Mouse (Mus musculus): ENCODE measurements around the gene Gm29666. TPM values are rescaled to one million over a fixed set of nuclear protein-coding genes. Genes with fewer than 3 reads are reported as not detected.

Gm29666 gene
- 0.71 and 0.87 TPM in 2 replicates for polyA plus RNA-seq (2015; fragmentation: Nextera tagmentation; extraction: Ambion mirVana)

- Histone ChIP-seq H3K9me3 (no peaks in the 10 kb centered on the region), H3K9ac (replicated peaks) (no peak within 1 kb of the TSS), H3K4me3 (replicated peaks) (no peak within 1 kb of the TSS), H3K27ac (no peak within 1 kb of the TSS), H3K36me3 (no peaks in the 10 kb centered on the region; the same call in 1 of the 2 replicates), H3K4me2 (replicated peaks) (no peak within 1 kb of the TSS), H3K27me3 (peaks cover 5% of the 10 kb centered on the region; the same call in 1 of the 2 replicates), H3K4me1 (replicated peaks) (peaks cover 19% of the 10 kb centered on the region)
- ATAC-seq, result no peak
- WGBS, result 92% methylated on average over 3 of the region's 3 CpGs
Observed at GRCm38 (mm10) chr15:84919938-84920337, at the start of gene Gm29666. Gene Gm29666 (minus strand): TSS chr15:84920038.

GRCm38 (mm10) chr15:84968534-84968933 lies 48.7 kb upstream of the Gm29666 start:
- H3K4me2 ChIP-seq (replicated peaks), result no peak overlapping the region
- no peak overlapping the region for H3K9ac ChIP-seq (replicated peaks)
- 92% methylated on average over 4 of the region's 4 CpGs for WGBS
- peaks cover 13% of the 10 kb centered on the region for H3K4me1 ChIP-seq (replicated peaks)
- no peaks in the 10 kb centered on the region for H3K9me3 ChIP-seq
- H3K27ac ChIP-seq, result no peak overlapping the region
- no peaks in the 10 kb centered on the region for H3K27me3 ChIP-seq
- peaks cover 6% of the 10 kb centered on the region; the same call in 1 of the 2 replicates for H3K36me3 ChIP-seq
- ATAC-seq, result no peak
- H3K4me3 ChIP-seq (replicated peaks), result no peak overlapping the region

GRCm38 (mm10) chr15:84965575-84966360 lies 45.9 kb upstream of the Gm29666 start:
- Histone ChIP-seq H3K27me3 (no peaks in the 10 kb centered on the region), H3K36me3 (peaks cover 6% of the 10 kb centered on the region; the same call in 1 of the 2 replicates), H3K9me3 (no peaks in the 10 kb centered on the region), H3K9ac (replicated peaks) (no peak overlapping the region), H3K4me1 (replicated peaks) (peaks cover 7% of the 10 kb centered on the region), H3K4me2 (replicated peaks) (no peak overlapping the region), H3K4me3 (replicated peaks) (no peak overlapping the region), H3K27ac (no peak overlapping the region)
- ATAC-seq, result no peak
- WGBS, result 66% methylated on average over 7 of the region's 7 CpGs

- Histone ChIP-seq H3K4me1 (replicated peaks) (peaks cover 15% of the 10 kb centered on the region), H3K27me3 (no peaks in the 10 kb centered on the region), H3K27ac (no peak overlapping the region), H3K36me3 (peaks cover 6% of the 10 kb centered on the region), H3K9ac (replicated peaks) (no peak overlapping the region), H3K4me2 (replicated peaks) (no peak overlapping the region), H3K9me3 (no peaks in the 10 kb centered on the region), H3K4me3 (replicated peaks) (no peak overlapping the region)
- ATAC-seq, result no peak
- 88% methylated on average over 5 of the region's 5 CpGs for WGBS
Observed at GRCm38 (mm10) chr15:84964771-84965170, 44.9 kb upstream of the Gm29666 start.

GRCm38 (mm10) chr15:84962518-84962917 lies 42.7 kb upstream of the Gm29666 start:
- Histone ChIP-seq H3K4me3 (replicated peaks) (no peak overlapping the region), H3K4me1 (replicated peaks) (peaks cover 34% of the 10 kb centered on the region), H3K27me3 (no peaks in the 10 kb centered on the region), H3K4me2 (replicated peaks) (no peak overlapping the region), H3K27ac (no peak overlapping the region), H3K9me3 (no peaks in the 10 kb centered on the region), H3K9ac (replicated peaks) (no peak overlapping the region), H3K36me3 (peaks cover 19% of the 10 kb centered on the region)
- 95% methylated on average over 2 of the region's 2 CpGs for WGBS
- ATAC-seq, result no peak

- ATAC-seq, result 0 out of 2 replicates have a peak, but pooled peaks have one; percentile 40
- peak overlapping the region; percentile 36 for H3K4me2 ChIP-seq (replicated peaks)
- peaks cover 33% of the 10 kb centered on the region for H3K36me3 ChIP-seq
- peak overlapping the region; percentile 52; the same call in 1 of the 2 replicates for H3K9ac ChIP-seq (replicated peaks)
- no peaks in the 10 kb centered on the region for H3K27me3 ChIP-seq
- peak overlapping the region; percentile 65 for H3K27ac ChIP-seq
- H3K4me3 ChIP-seq (replicated peaks), result no peak overlapping the region
- WGBS, result 18% methylated on average over 8 of the region's 8 CpGs
- H3K9me3 ChIP-seq, result no peaks in the 10 kb centered on the region
- peaks cover 34% of the 10 kb centered on the region for H3K4me1 ChIP-seq (replicated peaks)
Observed at GRCm38 (mm10) chr15:84960692-84961091, 40.9 kb upstream of the Gm29666 start.

GRCm38 (mm10) chr15:84959891-84960290 lies 40.1 kb upstream of the Gm29666 start:
- H3K27me3 ChIP-seq, result no peaks in the 10 kb centered on the region
- no peak overlapping the region for H3K9ac ChIP-seq (replicated peaks)
- H3K36me3 ChIP-seq, result peaks cover 41% of the 10 kb centered on the region
- H3K4me2 ChIP-seq (replicated peaks), result no peak overlapping the region
- H3K27ac ChIP-seq, result 0 out of 2 replicates have a peak overlapping the region, but pooled peaks have one; percentile 65
- no peak for ATAC-seq
- H3K9me3 ChIP-seq, result no peaks in the 10 kb centered on the region
- peaks cover 33% of the 10 kb centered on the region for H3K4me1 ChIP-seq (replicated peaks)
- WGBS, result 87% methylated on average over 6 of the region's 6 CpGs
- H3K4me3 ChIP-seq (replicated peaks), result no peak overlapping the region

- peaks cover 33% of the 10 kb centered on the region for H3K4me1 ChIP-seq (replicated peaks)
- no peak overlapping the region for H3K4me3 ChIP-seq (replicated peaks)
- ATAC-seq, result no peak
- no peak overlapping the region for H3K27ac ChIP-seq
- no peaks in the 10 kb centered on the region for H3K9me3 ChIP-seq
- no peaks in the 10 kb centered on the region for H3K27me3 ChIP-seq
- WGBS, result 92% methylated on average over 3 of the region's 3 CpGs
- H3K4me2 ChIP-seq (replicated peaks), result no peak overlapping the region
- H3K36me3 ChIP-seq, result peaks cover 55% of the 10 kb centered on the region
- peak overlapping the region; percentile 10; the same call in 1 of the 2 replicates for H3K9ac ChIP-seq (replicated peaks)
Observed at GRCm38 (mm10) chr15:84958331-84958730, 38.5 kb upstream of the Gm29666 start.

- no peaks in the 10 kb centered on the region for H3K9me3 ChIP-seq
- H3K27me3 ChIP-seq, result no peaks in the 10 kb centered on the region
- H3K4me1 ChIP-seq (replicated peaks), result peaks cover 33% of the 10 kb centered on the region
- peaks cover 60% of the 10 kb centered on the region for H3K36me3 ChIP-seq
- H3K4me2 ChIP-seq (replicated peaks), result no peak overlapping the region
- 0 out of 2 replicates have a peak overlapping the region, but pooled peaks have one; percentile 8 for H3K9ac ChIP-seq (replicated peaks)
- 20% methylated on average over 3 of the region's 3 CpGs for WGBS
- no peak overlapping the region for H3K4me3 ChIP-seq (replicated peaks)
- H3K27ac ChIP-seq, result no peak overlapping the region
- peak; percentile 72 for ATAC-seq
Observed at GRCm38 (mm10) chr15:84957851-84958250, 38.0 kb upstream of the Gm29666 start.

GRCm38 (mm10) chr15:84953259-84953658 lies 33.4 kb upstream of the Gm29666 start:
- Histone ChIP-seq H3K4me2 (replicated peaks) (no peak overlapping the region), H3K9me3 (no peaks in the 10 kb centered on the region), H3K4me3 (replicated peaks) (no peak overlapping the region), H3K27me3 (no peaks in the 10 kb centered on the region), H3K9ac (replicated peaks) (no peak overlapping the region), H3K27ac (no peak overlapping the region), H3K36me3 (peaks cover 90% of the 10 kb centered on the region), H3K4me1 (replicated peaks) (peaks cover 8% of the 10 kb centered on the region)
- 96% methylated on average over 11 of the region's 11 CpGs for WGBS
- no peak for ATAC-seq

GRCm38 (mm10) chr15:84950053-84950452 lies 30.2 kb upstream of the Gm29666 start:
- WGBS, result 92% methylated on average over 4 of the region's 4 CpGs
- H3K36me3 ChIP-seq, result peaks cover 90% of the 10 kb centered on the region
- no peak overlapping the region for H3K4me2 ChIP-seq (replicated peaks)
- no peak for ATAC-seq
- no peak overlapping the region for H3K4me3 ChIP-seq (replicated peaks)
- H3K9me3 ChIP-seq, result no peaks in the 10 kb centered on the region
- H3K27ac ChIP-seq, result no peak overlapping the region
- H3K4me1 ChIP-seq (replicated peaks), result no peaks in the 10 kb centered on the region
- H3K9ac ChIP-seq (replicated peaks), result no peak overlapping the region
- no peaks in the 10 kb centered on the region for H3K27me3 ChIP-seq

GRCm38 (mm10) chr15:84948990-84949389 lies 29.2 kb upstream of the Gm29666 start:
- 96% methylated on average over 14 of the region's 14 CpGs for WGBS
- no peak for ATAC-seq

More at GRCm38 (mm10) chr15:84948990-84949389, 29.2 kb upstream of the Gm29666 start:
- H3K4me2 ChIP-seq (replicated peaks), result no peak overlapping the region
- no peaks in the 10 kb centered on the region for H3K27me3 ChIP-seq
- no peak overlapping the region for H3K9ac ChIP-seq (replicated peaks)
- H3K9me3 ChIP-seq, result no peaks in the 10 kb centered on the region
- H3K4me1 ChIP-seq (replicated peaks), result no peaks in the 10 kb centered on the region
- no peak overlapping the region for H3K4me3 ChIP-seq (replicated peaks)
- H3K36me3 ChIP-seq, result peaks cover 81% of the 10 kb centered on the region
- no peak overlapping the region for H3K27ac ChIP-seq
